Mouse (Mus musculus): ENCODE measurements around the gene Aco1.
A peak's percentile ranks its signal among the peaks of the same experiment; 100 is the strongest.
"Not testable (repeated sequence)": the region's sequence is repeated elsewhere in the genome, so short reads cannot be mapped to it uniquely, and the experiment has no call there.

The Aco1 gene

GRCm38 (mm10) chr4:40142743-40143532 lies at the start of gene Aco1:
Gene Aco1, plus strand, starts transcription at chr4:40143081.
- peak; percentile 98 for DNase-seq (ENCODE audit: low read depth)

DNA sequence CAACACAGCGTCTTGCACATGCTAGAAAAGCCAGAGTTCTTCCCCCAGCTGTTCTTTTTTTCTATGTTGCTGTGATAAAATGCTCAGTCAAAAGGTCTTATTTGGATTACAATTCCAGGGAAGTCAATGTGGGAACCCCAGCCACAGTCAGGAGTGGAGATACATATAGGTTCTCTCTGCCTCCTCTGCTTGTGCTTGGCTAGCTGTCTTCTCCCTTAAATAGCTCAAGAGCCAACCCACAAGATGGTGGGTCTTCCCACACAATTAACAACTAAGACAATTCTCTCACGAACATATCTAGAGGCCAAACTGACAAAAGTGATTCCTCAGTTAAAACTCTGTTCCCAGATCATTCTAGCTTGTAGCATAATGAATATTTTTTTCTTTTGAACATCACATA lies 47.9 kb upstream of the Aco1 start:
- DNase-seq (ENCODE audit: low read depth) = no peak

DNA sequence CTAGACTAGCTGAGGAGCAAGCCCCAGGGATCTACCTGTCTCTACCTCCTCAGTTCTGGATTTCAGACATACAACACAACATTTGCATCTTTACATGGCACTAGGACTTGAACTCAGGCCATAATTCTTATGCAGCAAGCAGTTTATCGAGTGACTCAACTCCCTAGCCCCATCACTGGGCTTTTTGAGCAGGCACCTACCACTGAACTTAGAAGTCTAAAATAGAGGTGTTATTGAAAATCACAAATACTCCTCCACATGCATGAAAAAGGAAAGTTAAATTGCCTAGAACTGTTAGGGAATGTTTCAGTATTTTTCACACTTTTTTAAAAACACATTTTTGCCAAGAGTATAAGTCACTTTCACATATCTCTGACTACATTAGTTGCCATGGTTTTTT lies 39.9 kb upstream of the Aco1 start:
- no peak for DNase-seq (ENCODE audit: low read depth)

DNA sequence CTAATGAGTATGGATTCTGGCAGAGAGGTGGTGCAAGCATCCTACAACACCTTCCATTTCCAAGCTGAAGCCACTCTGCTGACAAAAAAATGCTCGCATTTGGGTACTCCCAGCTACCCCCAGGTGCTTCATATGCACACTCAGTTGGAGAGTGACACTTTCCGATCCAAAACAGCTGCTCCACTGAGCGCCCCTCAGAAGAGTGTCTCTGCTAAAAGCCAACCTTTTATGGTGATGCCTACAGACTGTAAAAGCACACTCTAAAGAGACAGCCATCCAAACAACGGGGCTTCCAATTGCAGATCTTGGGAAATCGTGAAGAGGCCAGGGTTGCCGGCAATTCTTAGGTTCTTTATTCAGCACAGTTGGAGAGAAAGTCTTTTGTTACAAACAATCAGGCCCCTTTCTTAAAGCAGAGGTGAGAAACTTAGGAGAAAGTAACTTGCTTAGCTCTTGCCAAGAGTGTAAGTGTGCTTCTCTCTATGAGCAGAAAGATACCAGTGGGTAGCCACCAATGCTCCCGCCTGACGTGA lies 36.8 kb upstream of the Aco1 start:
- DNase-seq (ENCODE audit: low read depth) = no peak

DNA sequence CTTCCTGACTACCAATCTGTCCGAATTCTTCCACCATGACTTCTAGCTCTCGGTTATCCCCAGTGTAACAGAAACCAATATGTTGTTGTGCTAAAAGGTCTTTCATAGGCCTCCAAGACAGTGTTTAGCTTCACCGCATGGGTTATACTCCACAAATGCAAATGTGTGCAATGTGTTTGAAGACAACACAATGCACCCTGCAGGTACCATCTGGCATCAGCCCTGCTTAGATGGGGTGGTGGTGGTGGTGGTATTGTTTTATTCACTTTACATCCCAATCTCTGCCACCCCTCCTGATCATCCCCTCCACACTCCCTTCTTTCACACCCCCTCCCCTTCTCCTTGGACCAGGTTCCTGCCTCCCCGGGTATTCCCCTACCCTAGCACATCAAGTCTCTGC lies 34.9 kb upstream of the Aco1 start:
- DNase-seq (ENCODE audit: low read depth) = no peak

- DNase-seq (ENCODE audit: low read depth) = no peak
These were observed 29.7 kb upstream of the Aco1 start for GRCm38 (mm10) chr4:40113173-40113572.

- no peak for DNase-seq (ENCODE audit: low read depth)
These were observed 21.7 kb upstream of the Aco1 start for GRCm38 (mm10) chr4:40121221-40121620.

DNA sequence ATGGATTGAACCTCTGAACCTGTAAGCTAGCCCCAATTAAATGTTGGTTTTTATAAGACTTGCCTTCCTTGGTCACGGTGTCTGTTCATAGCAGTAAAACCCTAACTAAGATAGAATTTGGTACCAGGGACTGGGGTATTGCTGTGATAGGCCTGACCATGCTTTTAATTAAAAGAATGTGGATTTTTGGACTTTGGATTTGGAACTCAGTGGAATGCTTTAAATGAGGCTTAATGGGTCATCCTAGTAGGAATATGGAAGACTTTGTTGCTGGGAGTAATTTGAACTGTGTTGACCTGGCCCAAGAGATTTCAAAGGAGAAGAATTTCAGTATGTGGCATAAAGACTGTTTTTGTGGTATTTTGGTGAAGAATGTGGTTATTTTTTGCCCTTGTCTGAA lies 20.6 kb upstream of the Aco1 start:
- DNase-seq (ENCODE audit: low read depth) = not testable (repeated sequence)

DNA sequence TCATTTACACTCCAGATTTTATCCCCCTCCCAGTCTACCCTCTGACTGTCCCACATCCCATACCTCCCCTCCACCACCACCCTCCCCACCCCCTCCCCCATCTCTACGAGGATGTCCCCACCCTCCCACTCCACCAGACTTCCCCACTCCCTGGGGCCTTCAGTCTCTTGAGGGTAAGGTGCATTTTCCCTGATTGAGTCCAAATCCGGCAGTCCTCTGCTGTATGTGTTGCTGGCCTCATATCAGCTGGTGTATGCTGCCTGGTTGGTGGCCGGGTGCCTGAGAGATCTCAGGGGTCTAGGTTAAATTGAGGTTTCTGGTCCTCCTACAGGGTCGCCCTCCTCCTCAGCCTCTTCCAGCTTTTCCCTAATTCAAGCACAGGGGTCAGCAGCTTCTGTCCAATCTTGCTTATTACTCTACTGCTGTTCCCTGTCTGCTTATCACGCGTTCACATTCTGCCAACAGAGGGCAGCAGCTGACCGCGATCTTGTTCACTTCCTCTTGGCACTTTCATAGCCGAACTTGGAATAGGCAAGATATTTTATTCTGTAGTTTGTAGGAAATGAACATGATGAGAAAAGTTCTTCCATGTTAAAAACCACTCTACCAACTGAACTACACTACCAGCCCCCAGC lies 8.3 kb upstream of the Aco1 start:
- DNase-seq (ENCODE audit: low read depth) = peak; percentile 88

- DNase-seq (ENCODE audit: low read depth) = no peak
These were observed 6.4 kb upstream of the Aco1 start for GRCm38 (mm10) chr4:40136519-40136918.

GRCm38 (mm10) chr4:40139663-40140255 lies 3.1 kb upstream of the Aco1 start:
- DNase-seq (ENCODE audit: low read depth) = no peak

GRCm38 (mm10) chr4:40143533-40143871 lies 621 bp downstream of the Aco1 start:
- no peak for DNase-seq (ENCODE audit: low read depth)

DNA sequence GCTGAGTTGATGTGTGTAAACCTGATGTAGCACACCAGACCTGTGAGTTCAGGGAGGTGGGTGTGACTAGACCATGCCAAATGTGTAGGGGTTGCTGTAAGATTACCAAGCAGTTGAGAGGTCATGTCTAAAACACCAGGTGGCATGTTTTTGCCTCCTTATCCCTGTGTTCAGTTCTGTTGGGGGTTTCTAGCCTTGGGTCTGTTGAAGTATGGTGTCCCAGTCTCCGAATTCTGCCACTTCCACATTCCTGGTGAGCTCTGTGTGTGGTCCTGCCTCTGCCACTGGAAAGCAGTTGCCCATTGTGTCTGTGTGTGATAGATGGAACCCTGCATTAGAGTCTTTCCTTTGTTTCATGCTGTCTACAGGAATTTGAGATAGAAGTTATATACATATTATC lies 1.7 kb downstream of the Aco1 start:
- no peak for DNase-seq (ENCODE audit: low read depth)

DNA sequence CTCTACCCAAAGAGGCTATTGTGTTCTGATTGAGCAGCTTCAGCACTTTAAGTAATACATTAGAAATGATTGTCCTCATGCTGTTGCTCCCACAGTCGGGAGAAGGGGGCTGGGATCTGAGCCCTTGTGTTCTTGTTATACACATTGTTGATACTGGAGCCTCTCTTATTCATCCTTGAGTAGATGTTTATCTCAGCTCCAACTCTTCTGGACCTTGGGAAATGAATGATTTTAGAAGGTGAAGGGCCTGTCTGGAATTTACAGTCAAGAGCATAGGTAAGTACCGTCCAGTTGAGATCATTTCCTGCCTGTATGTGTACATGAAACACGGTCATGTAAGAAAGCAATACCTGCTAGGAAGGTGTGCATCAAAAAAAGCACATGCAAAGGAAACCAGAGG lies 2.1 kb downstream of the Aco1 start:
- DNase-seq (ENCODE audit: low read depth) = no peak

DNA sequence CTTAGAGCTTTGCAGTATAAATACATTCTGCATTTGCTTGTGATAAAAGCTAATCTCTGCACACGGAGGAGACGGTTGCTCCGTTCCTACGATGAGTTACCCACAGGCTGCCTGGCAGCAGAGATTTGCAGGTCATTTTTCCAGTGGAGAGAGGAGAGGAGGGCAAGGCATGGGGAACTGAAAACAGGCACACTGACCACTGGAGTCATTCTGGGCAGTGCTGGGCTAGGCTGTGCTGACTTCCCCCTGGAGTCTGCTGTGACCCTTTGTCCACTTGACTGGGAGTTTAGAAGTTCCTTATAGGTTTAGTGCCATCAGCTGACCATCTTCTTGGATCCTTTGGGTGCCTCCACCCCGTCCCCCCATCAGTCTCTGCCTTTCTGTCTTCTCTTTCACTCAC lies 5.4 kb downstream of the Aco1 start:
- no peak for DNase-seq (ENCODE audit: low read depth)

GRCm38 (mm10) chr4:40150046-40150445 lies 7.2 kb downstream of the Aco1 start:
- DNase-seq (ENCODE audit: low read depth) = no peak

DNA sequence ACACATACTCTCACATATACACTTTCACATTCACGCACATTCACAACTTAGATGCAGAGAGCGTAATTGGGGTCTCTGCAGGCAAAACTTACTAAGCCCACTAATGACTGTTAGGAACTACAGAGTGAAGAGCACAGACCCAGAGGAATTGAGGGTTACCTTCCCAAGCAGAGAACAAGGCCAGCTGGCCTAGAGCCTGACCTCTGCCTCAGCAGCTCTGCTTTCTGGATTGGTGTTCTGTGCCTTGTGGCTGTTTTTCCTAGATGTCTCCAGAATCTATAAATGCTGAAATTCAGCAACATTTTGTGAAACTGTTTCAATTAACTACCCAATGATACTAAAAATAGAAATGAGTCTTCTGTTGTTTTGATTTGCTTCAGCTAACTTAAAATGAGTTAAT lies 9.9 kb downstream of the Aco1 start:
- DNase-seq (ENCODE audit: low read depth) = no peak

GRCm38 (mm10) chr4:40153500-40153899 lies 10.6 kb downstream of the Aco1 start:
- DNase-seq (ENCODE audit: low read depth) = no peak

GRCm38 (mm10) chr4:40154751-40155150 lies 11.9 kb downstream of the Aco1 start:
- no peak for DNase-seq (ENCODE audit: low read depth)

DNA sequence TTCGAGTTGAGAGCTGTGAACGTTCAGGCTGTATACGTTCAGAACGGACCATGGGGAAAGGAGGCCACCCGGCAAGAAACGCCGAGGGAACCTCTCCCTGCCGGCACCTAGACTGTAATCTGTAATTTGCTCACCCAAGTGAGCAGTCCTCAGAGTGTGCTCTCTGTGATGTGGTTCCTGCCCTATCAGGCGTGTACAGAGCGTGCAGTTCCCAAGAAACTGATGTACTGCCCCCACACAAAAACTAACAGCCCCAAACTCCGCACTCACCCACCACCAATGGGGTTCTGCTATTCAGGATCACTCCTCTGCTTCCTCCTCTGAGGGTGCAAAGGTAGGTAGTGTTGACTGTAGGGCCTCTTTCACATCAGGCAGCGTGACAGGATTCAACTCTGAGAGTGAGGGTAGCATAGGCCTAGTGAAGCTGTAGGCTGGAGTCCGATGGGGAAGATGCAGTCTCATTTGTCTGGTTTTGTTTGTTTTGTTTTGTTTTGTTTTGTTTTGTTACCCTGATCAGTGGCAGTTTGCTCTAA lies 12.7 kb downstream of the Aco1 start:
- no peak for DNase-seq (ENCODE audit: low read depth)

DNA sequence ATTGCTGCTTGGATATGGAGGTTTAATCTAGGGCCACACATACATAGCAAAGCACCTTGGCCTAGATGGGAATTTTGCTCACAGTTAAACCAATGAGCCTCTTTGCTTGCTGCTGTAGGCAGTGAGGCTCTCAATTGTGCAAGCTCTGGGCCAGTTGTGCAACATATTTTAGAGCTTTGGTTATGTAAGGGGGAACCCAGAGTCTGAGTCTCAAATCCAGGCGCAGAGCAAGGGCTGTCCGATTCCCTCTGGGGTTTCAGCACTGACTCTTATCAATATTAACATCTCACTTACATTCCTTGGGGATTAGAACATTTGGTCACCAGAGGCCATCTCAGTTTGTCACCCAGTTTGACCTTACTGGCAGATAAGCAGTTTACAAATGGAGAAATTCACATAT lies 13.3 kb downstream of the Aco1 start:
- no peak for DNase-seq (ENCODE audit: low read depth)

DNA sequence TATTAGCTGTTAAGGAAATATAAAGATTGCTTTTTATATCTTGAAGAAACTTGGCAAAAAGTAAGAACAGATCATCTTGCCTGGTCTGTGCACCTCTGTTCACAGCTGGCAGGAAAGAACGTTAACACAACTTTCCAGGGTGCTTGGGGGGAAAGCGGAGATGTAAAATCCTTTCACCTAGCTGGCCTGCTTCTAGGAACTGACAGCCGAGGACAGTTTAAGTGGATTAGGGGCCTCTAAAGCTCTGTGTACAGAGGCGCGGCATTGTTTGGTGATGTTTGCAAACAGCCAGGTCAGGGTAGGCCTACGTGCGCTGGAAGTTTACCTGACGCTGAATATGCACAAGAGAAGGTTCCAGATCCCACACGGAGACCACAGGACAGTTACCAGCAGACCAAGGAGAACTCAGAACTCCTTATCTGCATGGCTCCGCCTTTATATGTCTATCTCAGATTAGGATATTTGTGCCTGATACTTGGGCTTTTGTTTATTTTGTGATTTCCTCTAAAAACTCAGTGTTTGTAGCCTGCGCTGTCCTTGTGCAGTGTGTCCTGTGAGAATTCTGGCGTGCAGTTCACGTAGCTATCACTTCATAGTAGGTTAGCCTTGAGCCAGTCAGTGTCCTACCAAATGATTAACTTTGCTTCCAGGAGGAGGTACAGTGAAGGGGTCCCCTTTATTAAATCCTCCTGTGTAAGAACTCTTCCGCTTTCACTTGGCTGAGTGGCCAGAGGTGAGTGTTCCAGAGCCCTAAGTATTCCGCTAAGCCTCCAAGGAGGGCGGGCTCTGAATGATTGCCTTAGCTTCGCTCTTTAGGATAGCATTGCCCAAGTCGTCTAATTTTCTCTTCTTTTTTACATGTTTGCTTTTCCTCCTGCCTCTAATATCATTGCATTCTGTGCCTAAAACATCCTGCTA lies 14.0 kb downstream of the Aco1 start:
- DNase-seq (ENCODE audit: low read depth) = no peak

All from induced T-regulatory cell, adult 2 months (primary cell).